Mouse (Mus musculus) heart, embryonic 16.5 days (tissue): ENCODE measurements around the gene Ethe1. TPM values are rescaled to one million over a fixed set of nuclear protein-coding genes. Genes with fewer than 3 reads are reported as not detected.

Experiments
- ATAC-seq: fragments of 200-750 bp; cut with Nextera tagmentation; replicated peaks from 2 replicates; pipeline ENCODE4 v1.8.0; 2017; ENCODE audit warnings: moderate number of reproducible peaks; ENCODE audit not compliant: insufficient read depth, low FRiP score; ENCODE audit errors: extremely low read depth
- H3K27ac ChIP-seq: fragments of 300-500 bp; sonication (generic); 2 replicates; pipeline ENCODE4 v1.5.1; 2014; ENCODE audit warnings: mild to moderate bottlenecking, low read length, control low read depth, moderate library complexity
- H3K27me3 ChIP-seq: fragments of 300-500 bp; sonication (generic); 2 replicates; pipeline ENCODE4 v1.6.1; 2014; ENCODE audit warnings: low read length, mixed read lengths; ENCODE audit not compliant: control insufficient read depth, insufficient read depth
- H3K36me3 ChIP-seq: fragments of 300-500 bp; sonication (generic); 2 replicates; pipeline ENCODE4 v1.6.1; 2014; ENCODE audit not compliant: control insufficient read depth, insufficient read depth
- H3K4me1 ChIP-seq: fragments of 300-500 bp; sonication (generic); 2 replicates; pipeline ENCODE4 v1.6.1; 2014; ENCODE audit warnings: low read length, mixed read lengths; ENCODE audit not compliant: control insufficient read depth, insufficient read depth
- H3K4me2 ChIP-seq: fragments of 300-500 bp; sonication (generic); 2 replicates; pipeline ENCODE4 v1.6.1; 2014; ENCODE audit warnings: low read depth, mild to moderate bottlenecking, control low read depth, low read length
- H3K4me3 ChIP-seq: fragments of 300-500 bp; sonication (generic); 2 replicates; pipeline ENCODE4 v1.5.1; 2014; ENCODE audit warnings: mild to moderate bottlenecking, control low read depth, low read length
- H3K9ac ChIP-seq: fragments of 300-500 bp; sonication (generic); 2 replicates; pipeline ENCODE4 v1.6.1; 2014; ENCODE audit warnings: low read length, control low read depth
- H3K9me3 ChIP-seq: fragments of 300-500 bp; sonication (generic); replicated peaks from 2 replicates; pipeline ENCODE4 v1.6.1; 2016; ENCODE audit warnings: low read length; ENCODE audit not compliant: control insufficient read depth
- WGBS: fragments of 180-500 bp; shearing (Covaris S2); extraction: QIAGEN DNeasy Blood & Tissue Kit; methylation state at CpG from one replicate; pipeline ENCODE4 v1.1.7; 2014; 5-methylcytosine and 5-hydroxymethylcytosine counted together
- polyA plus RNA-seq: library from polyadenylated mRNA; unstranded; fragments of >200 nt; fragmentation: Nextera tagmentation; extraction: Ambion mirVana; gene quantifications from 2 replicates; pipeline ENCODE4 v1.2.1, GENCODE M21; 2015

Ethe1 gene
- polyA plus RNA-seq = 23.5 and 26.1 TPM in 2 replicates

GRCm38 (mm10) chr7:24587330-24588105 lies at the start of gene Ethe1, which contains the start of gene Zfp575:
TSS of gene Ethe1 (plus strand) at chr7:24587543.
TSS of gene Zfp575 (minus strand) at chr7:24587641.
- Histone ChIP-seq H3K4me3 (peak within 1 kb of the TSS; percentile 54), H3K27me3 (peaks cover 31% of the 10 kb centered on the region), H3K36me3 (no peaks in the 10 kb centered on the region), H3K9me3 (no peaks in the 10 kb centered on the region), H3K4me2 (peak within 1 kb of the TSS; percentile 74), H3K4me1 (peaks cover 7% of the 10 kb centered on the region; the same call in 1 of the 2 replicates), H3K9ac (peak within 1 kb of the TSS; percentile 67), H3K27ac (no peak within 1 kb of the TSS)
- 8% methylated on average over 30 of the region's 30 CpGs for WGBS
- ATAC-seq = peak; percentile 34

DNA sequence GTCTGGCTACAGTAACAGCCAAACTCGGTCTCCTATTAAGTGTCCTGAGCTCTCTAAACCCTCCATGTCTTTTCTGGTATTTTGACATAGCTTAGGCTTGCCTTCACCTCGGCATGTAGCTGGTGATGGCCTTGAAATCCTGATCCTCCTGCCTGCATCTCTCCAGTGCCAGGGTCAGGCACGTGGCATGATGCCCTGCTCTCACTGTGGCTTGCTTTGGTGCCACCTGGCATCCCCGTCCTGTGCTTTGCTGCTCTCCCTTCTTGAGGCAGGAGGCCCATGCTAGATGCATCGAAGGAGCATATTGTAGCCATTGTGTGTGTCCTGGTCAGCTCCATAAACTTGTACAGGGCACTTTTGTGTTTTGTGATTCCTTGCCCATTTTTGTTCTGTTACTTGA lies 49.8 kb upstream of the Ethe1 start:
- ATAC-seq = no peak
- Histone ChIP-seq H3K27me3 (no peaks in the 10 kb centered on the region), H3K9ac (no peak overlapping the region), H3K36me3 (peaks cover 14% of the 10 kb centered on the region), H3K9me3 (no peaks in the 10 kb centered on the region), H3K27ac (no peak overlapping the region), H3K4me1 (no peaks in the 10 kb centered on the region), H3K4me2 (no peak overlapping the region), H3K4me3 (no peak overlapping the region)
- 71% methylated on average over 5 of the region's 5 CpGs for WGBS

DNA sequence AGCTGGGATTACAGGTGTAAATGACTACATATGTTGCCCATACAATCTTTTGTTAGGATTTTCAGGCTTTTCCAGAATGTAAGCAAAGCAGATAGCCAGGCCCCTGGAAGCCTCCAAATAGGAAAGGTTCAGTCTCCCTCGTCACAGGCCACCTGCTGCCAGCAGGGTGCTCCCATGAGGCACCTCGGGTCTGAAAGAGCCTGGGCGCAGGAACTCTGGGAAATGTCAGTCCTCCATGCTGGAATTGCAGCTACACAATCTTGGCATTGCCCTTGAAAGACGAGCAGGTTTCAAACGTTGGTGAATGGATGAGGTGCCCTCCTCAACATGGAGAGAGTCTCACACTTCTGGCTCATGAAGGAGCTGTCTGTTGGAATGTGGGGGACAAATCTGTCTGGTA lies 49.2 kb upstream of the Ethe1 start:
- Histone ChIP-seq H3K27me3 (no peaks in the 10 kb centered on the region), H3K9me3 (no peaks in the 10 kb centered on the region), H3K27ac (no peak overlapping the region), H3K9ac (no peak overlapping the region), H3K4me2 (no peak overlapping the region), H3K36me3 (peaks cover 13% of the 10 kb centered on the region), H3K4me3 (no peak overlapping the region), H3K4me1 (no peaks in the 10 kb centered on the region)
- no peak for ATAC-seq
- WGBS = 38% methylated on average over 5 of the region's 5 CpGs

DNA sequence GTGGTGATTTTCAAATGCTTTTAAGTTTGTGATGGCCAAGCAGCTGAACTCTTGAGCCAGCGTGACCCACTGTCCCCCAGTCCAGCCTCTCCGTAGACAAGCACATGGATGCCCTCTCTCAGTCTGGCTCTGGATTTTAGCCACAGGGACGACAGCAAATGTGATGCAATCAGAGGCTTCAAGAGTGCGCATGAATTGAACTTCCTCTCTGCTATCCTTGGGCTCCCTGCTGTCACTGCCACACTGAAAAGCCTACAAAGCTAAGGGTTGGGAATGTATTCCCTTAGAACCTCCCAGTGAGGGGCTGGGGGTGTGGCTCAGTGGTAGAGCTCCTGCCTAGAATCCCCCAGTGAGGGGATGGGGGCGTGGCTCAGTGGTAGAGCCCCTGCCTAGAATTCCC lies 48.6 kb upstream of the Ethe1 start:
- H3K9ac ChIP-seq = no peak overlapping the region
- WGBS = 73% methylated on average over 5 of the region's 5 CpGs
- H3K27me3 ChIP-seq = no peaks in the 10 kb centered on the region
- no peak overlapping the region for H3K27ac ChIP-seq
- no peak overlapping the region for H3K4me3 ChIP-seq
- H3K4me1 ChIP-seq = no peaks in the 10 kb centered on the region
- H3K36me3 ChIP-seq = peaks cover 9% of the 10 kb centered on the region
- H3K9me3 ChIP-seq = no peaks in the 10 kb centered on the region
- no peak for ATAC-seq
- H3K4me2 ChIP-seq = no peak overlapping the region

- no peak for ATAC-seq
- Histone ChIP-seq H3K4me3 (no peak overlapping the region), H3K4me1 (no peaks in the 10 kb centered on the region), H3K27ac (no peak overlapping the region), H3K9ac (no peak overlapping the region), H3K4me2 (no peak overlapping the region), H3K27me3 (no peaks in the 10 kb centered on the region), H3K36me3 (peaks cover 5% of the 10 kb centered on the region), H3K9me3 (peaks cover 3% of the 10 kb centered on the region; the same call in 1 of the 2 replicates)
- 93% methylated on average over 4 of the region's 4 CpGs for WGBS
Observed at GRCm38 (mm10) chr7:24539686-24540085, 47.7 kb upstream of the Ethe1 start.

GRCm38 (mm10) chr7:24544506-24544905 lies 42.8 kb upstream of the Ethe1 start:
- Histone ChIP-seq H3K36me3 (peaks cover 2% of the 10 kb centered on the region; the same call in 1 of the 2 replicates), H3K27me3 (no peaks in the 10 kb centered on the region), H3K9me3 (peaks cover 3% of the 10 kb centered on the region; the same call in 1 of the 2 replicates), H3K27ac (no peak overlapping the region), H3K4me3 (no peak overlapping the region), H3K4me1 (peaks cover 13% of the 10 kb centered on the region), H3K4me2 (no peak overlapping the region), H3K9ac (no peak overlapping the region)
- no peak for ATAC-seq
- WGBS = 86% methylated on average over 2 of the region's 2 CpGs

DNA sequence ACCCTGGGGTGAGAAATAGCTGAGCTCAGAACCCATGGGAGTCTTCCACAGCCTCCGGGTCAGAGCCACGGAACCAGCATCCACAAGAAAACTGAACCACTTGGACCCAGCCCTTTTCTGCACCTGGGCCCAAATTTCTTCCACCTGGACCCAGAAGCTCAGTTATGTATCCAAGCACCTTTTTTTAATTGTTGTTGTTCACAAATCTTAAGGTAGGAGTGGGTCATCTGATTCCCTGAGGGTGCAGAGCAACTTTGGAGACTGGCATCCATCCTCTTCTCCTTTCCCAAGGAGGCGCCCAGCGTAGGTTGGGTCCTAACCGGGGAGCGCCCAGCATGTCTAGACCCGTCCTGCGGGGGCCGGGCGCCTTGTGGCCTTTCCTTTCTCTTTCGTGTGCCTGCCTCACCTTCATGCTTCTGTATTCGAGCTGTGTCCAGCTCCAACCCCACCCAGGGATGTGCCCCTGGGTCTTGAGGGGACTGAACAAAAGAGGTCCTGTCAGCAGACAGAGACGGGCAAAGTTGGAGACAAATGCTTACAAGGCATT lies 41.2 kb upstream of the Ethe1 start, which contains the start of the genes Pinlyp and Xrcc1:
Gene Pinlyp, minus strand, starts transcription at position 51 of the 547 bp plus-strand sequence.
Gene Xrcc1, plus strand, starts transcription at position 222 of the 547 bp plus-strand sequence.
- no peak for ATAC-seq

DNA sequence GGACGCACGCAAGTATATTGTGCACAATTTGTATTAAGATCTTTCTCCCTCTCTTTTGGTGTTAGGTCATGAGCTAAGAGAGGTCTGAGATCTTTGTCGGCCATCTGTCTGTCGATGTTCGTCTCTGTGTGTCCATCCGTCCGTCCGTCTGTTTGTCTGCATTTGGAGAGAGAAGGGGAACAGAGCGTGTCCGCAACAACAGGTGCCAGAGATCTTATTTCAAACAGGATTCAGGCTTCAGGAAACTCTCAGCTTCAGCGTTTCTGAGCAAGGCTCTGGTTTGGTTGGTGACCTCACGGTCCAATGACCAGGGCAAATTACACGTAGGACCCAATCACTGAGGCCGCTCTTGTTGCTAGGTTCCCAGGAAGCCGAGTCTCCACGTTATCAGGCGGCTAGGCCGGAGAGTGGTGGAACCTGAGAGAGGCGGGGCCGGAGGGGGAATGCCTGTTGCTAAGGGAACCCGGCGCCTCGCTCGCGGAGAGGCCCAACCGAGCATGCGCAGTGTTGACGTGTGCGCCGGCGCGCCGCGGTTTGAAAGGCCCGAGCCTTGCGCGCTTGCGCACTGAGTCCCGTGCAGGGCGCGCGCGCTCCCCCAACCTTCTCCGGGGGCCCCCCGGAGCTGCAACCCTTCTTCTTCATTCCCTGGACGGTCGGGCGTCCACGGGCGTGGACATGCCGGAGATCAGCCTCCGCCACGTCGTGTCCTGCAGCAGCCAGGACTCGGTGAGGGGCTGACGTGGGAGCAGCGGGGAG lies 40.5 kb upstream of the Ethe1 start:
- Histone ChIP-seq H3K36me3 (peaks cover 10% of the 10 kb centered on the region; the same call in 1 of the 2 replicates), H3K9ac (peak overlapping the region; percentile 94), H3K27ac (peak overlapping the region; percentile 72), H3K27me3 (no peaks in the 10 kb centered on the region), H3K4me3 (peak overlapping the region; percentile 89), H3K4me1 (peaks cover 13% of the 10 kb centered on the region), H3K4me2 (peak overlapping the region; percentile 79), H3K9me3 (peaks cover 3% of the 10 kb centered on the region; the same call in 1 of the 2 replicates)
- under 1% methylated on average over 57 of the region's 57 CpGs for WGBS
- ATAC-seq = peak; percentile 99

More for the DNA sequence above, 41.2 kb upstream of the Ethe1 start, which contains the start of the genes Pinlyp and Xrcc1:
- H3K36me3 ChIP-seq = peaks cover 10% of the 10 kb centered on the region; the same call in 1 of the 2 replicates
- H3K4me3 ChIP-seq = peak within 1 kb of the TSS; percentile 89
- H3K9ac ChIP-seq = peak within 1 kb of the TSS; percentile 94
- peaks cover 3% of the 10 kb centered on the region; the same call in 1 of the 2 replicates for H3K9me3 ChIP-seq
- H3K4me2 ChIP-seq = peak within 1 kb of the TSS; percentile 79
- WGBS = 38% methylated on average over 13 of the region's 13 CpGs
- peaks cover 13% of the 10 kb centered on the region for H3K4me1 ChIP-seq
- H3K27me3 ChIP-seq = no peaks in the 10 kb centered on the region
- peak within 1 kb of the TSS; percentile 72 for H3K27ac ChIP-seq
